Mouse (Mus musculus): ENCODE data around the gene Ctbs. TPM values are rescaled to one million over a fixed set of nuclear protein-coding genes. Genes with fewer than 3 reads are reported as not detected.
A peak's percentile ranks its signal among the peaks of the same experiment; 100 is the strongest.

Gene Ctbs
- polyA plus RNA-seq, 2 experiments from 2014 or later, result 6.3 to 10.3 TPM

GRCm38 (mm10) chr3:146433681-146434350 is 15.8 kb upstream of the Ctbs start:
- ATAC-seq, result no peak

GRCm38 (mm10) chr3:146434686-146435085 is 14.9 kb upstream of the Ctbs start:
- no peak for ATAC-seq

- no peak for ATAC-seq
Observed at GRCm38 (mm10) chr3:146435533-146435932, 14.1 kb upstream of the Ctbs start.

GRCm38 (mm10) chr3:146436114-146436513 is 13.5 kb upstream of the Ctbs start:
- ATAC-seq, result no peak

- ATAC-seq, result no peak
Observed at GRCm38 (mm10) chr3:146440011-146440410, 9.6 kb upstream of the Ctbs start.

- no peak for ATAC-seq
Observed at GRCm38 (mm10) chr3:146440422-146440821, 9.2 kb upstream of the Ctbs start.

GRCm38 (mm10) chr3:146442484-146442883 is 7.1 kb upstream of the Ctbs start:
- no peak for ATAC-seq

GRCm38 (mm10) chr3:146442936-146443335 is 6.7 kb upstream of the Ctbs start:
- no peak for ATAC-seq

- no peak for ATAC-seq
Observed at GRCm38 (mm10) chr3:146443380-146443779, 6.2 kb upstream of the Ctbs start.

GRCm38 (mm10) chr3:146444880-146445279 is 4.7 kb upstream of the Ctbs start:
- ATAC-seq, result no peak

- ATAC-seq, result no peak
Observed at GRCm38 (mm10) chr3:146447156-146447555, 2.4 kb upstream of the Ctbs start.

- no peak for ATAC-seq
Observed at GRCm38 (mm10) chr3:146447598-146447997, 2.0 kb upstream of the Ctbs start.

GRCm38 (mm10) chr3:146448372-146448771 is 1.2 kb upstream of the Ctbs start:
- no peak for ATAC-seq

GRCm38 (mm10) chr3:146448969-146449368 is 626 bp upstream of the Ctbs start:
- ATAC-seq, result no peak

GRCm38 (mm10) chr3:146450371-146450841 is 811 bp downstream of the Ctbs start:
- peak; percentile 99 for ATAC-seq

GRCm38 (mm10) chr3:146451375-146451774 is 1.8 kb downstream of the Ctbs start:
- no peak for ATAC-seq

GRCm38 (mm10) chr3:146462939-146463338 is 13.3 kb downstream of the Ctbs start:
- ATAC-seq, result no peak

GRCm38 (mm10) chr3:146469226-146469625 is 19.6 kb downstream of the Ctbs start:
- ATAC-seq, result no peak

GRCm38 (mm10) chr3:146472657-146473056 is 23.1 kb downstream of the Ctbs start:
- no peak for ATAC-seq

GRCm38 (mm10) chr3:146473741-146474140 is 24.1 kb downstream of the Ctbs start:
- ATAC-seq, result no peak

- ATAC-seq, result no peak
Observed at GRCm38 (mm10) chr3:146474428-146474827, 24.8 kb downstream of the Ctbs start.

- ATAC-seq, result no peak
Observed at GRCm38 (mm10) chr3:146482044-146482443, 32.4 kb downstream of the Ctbs start.

- ATAC-seq, result no peak
Observed at GRCm38 (mm10) chr3:146486464-146486863, 36.9 kb downstream of the Ctbs start.

GRCm38 (mm10) chr3:146494941-146495340 is 45.3 kb downstream of the Ctbs start:
- no peak for ATAC-seq

- ATAC-seq, result peak; percentile 17
Observed at GRCm38 (mm10) chr3:146498989-146499388, 49.4 kb downstream of the Ctbs start.

Measured in activated CD4-positive, CD25-positive, alpha-beta regulatory T cell, adult 4 months (primary cell).